Comparison of ENCODE assay signal across 8 mouse cellular contexts in genomic region chr2:105408511-105408910, GRCm38 (mm10). TPM values are rescaled to one million over a fixed set of nuclear protein-coding genes. Genes with fewer than 3 reads are reported as not detected.
A peak's percentile ranks its signal among the peaks of the same experiment; 100 is the strongest.
DNase-seq lines count a peak whose midpoint lies in the region; ATAC-seq and TF ChIP-seq lines count a peak whose summit lies in the region.
"Had no signal": no experiment of that assay in that cellular context is flagged by ENCODE, and none has a peak within 500 bp of the region (broad histone marks: within the 10 kb centered on the region; RNA-seq: fewer than 3 reads in every experiment).

No protein-coding gene starts in this region.

- H3K4me1 ChIP-seq in intestine, embryonic 14.5 days (replicated peaks; ENCODE audit: control insufficient read depth, insufficient read depth, low read length), result no peaks in the 10 kb centered on the region
- H3K4me1 ChIP-seq in intestine, postnatal 0 days (replicated peaks; ENCODE audit: control insufficient read depth, insufficient read depth, low read length), result no peaks in the 10 kb centered on the region
- no peaks in the 10 kb centered on the region for H3K4me1 ChIP-seq in hindbrain, embryonic 16.5 days (ENCODE audit: control insufficient read depth, insufficient read depth, low read depth, low read length)

- no peak for ATAC-seq in intestine, embryonic 14.5 days (replicated peaks; ENCODE audit: low FRiP score, low TSS enrichment, low read depth)
- no peak for ATAC-seq in intestine, postnatal 0 days
- ATAC-seq in hindbrain, embryonic 16.5 days, result peak; percentile 80
- ATAC-seq: inflammation-experienced regulatory T-cells, adult 6 months had no signal

- H3K36me3 ChIP-seq in intestine, embryonic 14.5 days (ENCODE audit: control insufficient read depth, insufficient read depth, low read length), result no peaks in the 10 kb centered on the region
- H3K36me3 ChIP-seq in intestine, postnatal 0 days (ENCODE audit: control insufficient read depth, insufficient read depth), result no peaks in the 10 kb centered on the region
- H3K36me3 ChIP-seq in hindbrain, embryonic 16.5 days (ENCODE audit: control insufficient read depth, insufficient read depth, low read length), result no peaks in the 10 kb centered on the region

- WGBS in intestine, embryonic 14.5 days, result 62% methylated on average over 4 of the region's 4 CpGs
- 42% methylated on average over 4 of the region's 4 CpGs for WGBS in intestine, postnatal 0 days
- 50% methylated on average over 4 of the region's 4 CpGs for WGBS in hindbrain, embryonic 16.5 days

- no peak overlapping the region for H3K4me2 ChIP-seq in intestine, embryonic 14.5 days (ENCODE audit: low read length)
- H3K4me2 ChIP-seq in intestine, postnatal 0 days (replicated peaks; ENCODE audit: low read depth), result no peak overlapping the region
- no peak overlapping the region for H3K4me2 ChIP-seq in hindbrain, embryonic 16.5 days (ENCODE audit: low read length)

- H3K9me3 ChIP-seq in intestine, embryonic 14.5 days (ENCODE audit: control insufficient read depth, low read length), result no peaks in the 10 kb centered on the region
- no peaks in the 10 kb centered on the region for H3K9me3 ChIP-seq in intestine, postnatal 0 days (ENCODE audit: control insufficient read depth)
- no peaks in the 10 kb centered on the region for H3K9me3 ChIP-seq in hindbrain, embryonic 16.5 days (ENCODE audit: control insufficient read depth, low read length)

- no peak overlapping the region for H3K27ac ChIP-seq in intestine, embryonic 14.5 days (ENCODE audit: low read depth)
- H3K27ac ChIP-seq in intestine, postnatal 0 days (ENCODE audit: low read depth, low read length), result no peak overlapping the region
- no peak overlapping the region for H3K27ac ChIP-seq in hindbrain, embryonic 16.5 days (ENCODE audit: low read depth, low read length)

- H3K9ac ChIP-seq in intestine, embryonic 14.5 days (ENCODE audit: low read length), result no peak overlapping the region
- no peak overlapping the region for H3K9ac ChIP-seq in intestine, postnatal 0 days (ENCODE audit: low read depth, low read length)
- no peak overlapping the region for H3K9ac ChIP-seq in hindbrain, embryonic 16.5 days (ENCODE audit: low read depth, low read length)

- no peak for TF ChIP-seq CTCF in intestine, postnatal 0 days (IDR thresholded peaks at IDR 0.05; ENCODE audit: low read depth)
- no peak for TF ChIP-seq CTCF in brain, embryonic 14.5 days (IDR thresholded peaks at IDR 0.05; ENCODE audit: borderline replicate concordance, extremely low read depth, insufficient read depth, insufficient read length)

- DNase-seq in intestine, embryonic 14.5 days (ENCODE audit: low spot score), result peak; percentile 45
- peak; percentile 81 for DNase-seq in Muller cell, postnatal 12 days (ENCODE audit: inconsistent ontology term)
- DNase-seq in brain, embryonic 14.5 days (ENCODE audit: low read depth), result peak; percentile 48
- DNase-seq in spleen, postnatal 10 days (ENCODE audit: low spot score in 2 of 2), result no peak
- DNase-seq in right cerebral cortex, postnatal 25 days, result no peak

- no peaks in the 10 kb centered on the region for H3K27me3 ChIP-seq in intestine, embryonic 14.5 days (replicated peaks; ENCODE audit: control insufficient read depth, insufficient read depth, low read length)
- H3K27me3 ChIP-seq in intestine, postnatal 0 days (replicated peaks; ENCODE audit: control insufficient read depth, insufficient read depth, low read length), result no peaks in the 10 kb centered on the region
- H3K27me3 ChIP-seq in hindbrain, embryonic 16.5 days (replicated peaks; ENCODE audit: control insufficient read depth, insufficient read depth, low read length), result no peaks in the 10 kb centered on the region

- TF ChIP-seq POLR2A in brain, embryonic 14.5 days (IDR thresholded peaks at IDR 0.05; ENCODE audit: borderline replicate concordance, extremely low read depth, insufficient read depth, insufficient read length, poor library complexity, severe bottlenecking), result no peak

- no peak overlapping the region for H3K4me3 ChIP-seq in intestine, embryonic 14.5 days (ENCODE audit: low read depth, low read length)
- H3K4me3 ChIP-seq in intestine, postnatal 0 days (ENCODE audit: low read depth, low read length), result no peak overlapping the region
- H3K4me3 ChIP-seq in hindbrain, embryonic 16.5 days (ENCODE audit: low read length), result no peak overlapping the region

RNA-seq across cellular contexts. Expression of gene Rcn1, which starts 9.4 kb away (rescaled TPM):
- 122 and 143 TPM in 2 replicates for polyA plus RNA-seq in intestine, embryonic 14.5 days (2014; fragmentation: Nextera tagmentation; extraction: Ambion mirVana)
- polyA plus RNA-seq in intestine, postnatal 0 days (2015; fragmentation: Nextera tagmentation; extraction: Ambion mirVana), result 28.5 and 29.5 TPM in 2 replicates
- polyA plus RNA-seq in brain, embryonic 14.5 days (2012; rRNA removed), result 30.2 and 42.5 TPM in 2 replicates
- polyA plus RNA-seq in hindbrain, embryonic 16.5 days (2015; fragmentation: Nextera tagmentation; extraction: Ambion mirVana), result 76.2 and 80.0 TPM in 2 replicates

Comparison
In these comparisons a context has a peak if more than half of its experiments do, and no peak if none do; other contexts are left out.
1. DNase-seq: peak in intestine, embryonic 14.5 days (single experiment), Muller cell, postnatal 12 days (single experiment) and brain, embryonic 14.5 days (single experiment); none in spleen, postnatal 10 days (0 of 2) and right cerebral cortex, postnatal 25 days (single experiment).